Mouse (Mus musculus): ENCODE measurements at regions not wholly inside any gene's neighbourhood (a gene's known extent, or its start where the extent isn't known, plus 50 kb on each side); places are given as distances from the start of the nearest gene placed in this dataset.

DNA sequence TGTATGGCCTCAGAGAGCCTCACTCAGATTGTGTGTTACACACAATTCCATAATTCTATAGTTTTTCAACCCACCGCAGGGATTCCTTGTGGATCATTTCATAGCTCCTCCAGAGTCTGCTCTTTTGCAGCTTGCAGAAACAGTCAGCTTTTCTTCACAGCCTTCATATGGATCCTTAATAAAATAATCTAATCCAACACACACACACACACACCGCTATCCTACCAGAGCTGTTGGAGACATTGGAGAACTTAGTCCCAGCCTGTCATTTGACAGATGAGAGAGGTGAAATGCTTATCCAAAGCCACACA is 71.2 kb upstream of the Foxo1 start:
- DNase-seq (ENCODE audit: low read depth), result peak; percentile 17

DNA sequence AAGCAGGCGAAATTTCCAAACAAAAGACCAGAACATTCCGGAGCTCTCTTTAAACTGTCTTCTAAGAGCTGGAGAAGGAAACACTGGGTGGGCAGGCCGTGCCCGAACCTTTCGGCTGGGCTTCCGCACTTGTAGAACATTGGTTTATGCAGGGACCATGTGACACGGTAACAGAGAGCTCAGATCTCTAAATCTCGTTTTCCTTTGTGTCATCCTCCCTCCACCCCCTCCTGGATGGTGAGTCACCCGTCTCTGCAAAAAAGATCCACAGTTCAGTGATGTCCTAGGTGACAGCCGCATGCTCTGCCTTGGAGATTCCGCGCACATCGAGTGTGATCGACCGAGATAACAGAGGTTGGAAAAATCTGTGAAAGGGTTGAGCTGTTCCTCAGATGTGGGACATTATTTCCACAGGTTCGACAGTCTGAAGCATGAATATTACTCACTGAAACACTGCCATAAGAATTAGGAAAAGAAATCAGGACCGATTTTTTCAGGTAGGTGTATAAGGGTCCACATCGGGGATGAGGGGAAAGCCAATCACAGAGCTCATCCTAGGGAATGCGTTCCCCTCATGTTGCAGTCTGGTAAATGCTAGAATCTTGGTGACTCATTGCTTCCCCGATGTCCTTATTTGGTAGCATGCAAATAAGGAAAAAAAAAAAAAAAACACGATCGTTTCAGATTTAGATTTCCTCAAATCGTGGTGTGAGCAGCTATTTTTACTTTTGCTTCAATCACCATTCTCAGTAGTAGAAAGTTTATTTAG is 70.0 kb upstream of the Foxo1 start:
- DNase-seq (ENCODE audit: low read depth), result peak; percentile 97

DNA sequence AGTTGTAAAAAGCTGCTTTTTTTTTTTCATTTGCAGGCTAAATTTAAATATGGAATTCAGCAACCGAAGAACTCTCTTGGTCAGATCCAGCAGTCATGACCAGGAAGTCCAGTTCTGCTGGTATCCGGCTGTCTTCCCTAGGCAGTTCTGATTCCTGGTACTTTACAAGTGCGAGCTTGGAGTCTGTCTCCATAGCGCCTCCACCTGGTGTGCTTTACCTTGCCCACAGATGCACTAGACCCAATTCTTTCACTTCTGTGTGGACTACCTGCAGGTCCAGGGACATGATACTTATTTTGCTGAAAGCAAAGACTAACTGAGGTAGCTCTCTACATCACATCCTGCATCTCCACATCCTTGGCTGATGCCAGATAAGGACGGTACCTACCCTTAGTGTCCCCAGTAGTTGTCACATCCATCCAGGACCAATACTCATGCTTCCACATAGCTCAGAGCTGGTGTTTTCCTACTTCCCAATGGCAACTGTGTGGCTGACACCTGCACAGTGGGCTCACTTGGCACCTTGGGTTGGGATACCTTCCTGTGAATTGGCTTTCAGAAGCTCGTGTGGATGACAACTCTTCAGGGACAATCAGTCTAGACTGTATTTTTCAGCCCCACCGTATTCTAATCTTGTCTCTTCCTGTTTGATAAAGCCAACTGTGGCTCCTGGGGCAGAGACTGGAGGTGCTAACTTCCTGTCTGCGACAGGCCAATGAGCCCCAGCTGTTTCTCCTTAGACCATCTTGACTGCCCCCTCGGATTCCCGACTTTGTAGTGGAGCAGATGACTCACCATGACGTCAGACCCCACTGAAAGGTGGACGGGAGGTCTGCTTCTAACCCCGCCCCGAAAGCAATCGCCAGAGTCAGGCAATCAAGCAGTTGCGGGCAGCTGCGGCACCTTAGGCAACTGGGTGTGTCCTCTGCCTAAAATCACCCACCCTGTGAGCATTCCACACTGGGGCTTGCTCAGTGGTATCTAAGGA is 69.1 kb upstream of the Foxo1 start:
- DNase-seq (ENCODE audit: low read depth), result peak; percentile 92

DNA sequence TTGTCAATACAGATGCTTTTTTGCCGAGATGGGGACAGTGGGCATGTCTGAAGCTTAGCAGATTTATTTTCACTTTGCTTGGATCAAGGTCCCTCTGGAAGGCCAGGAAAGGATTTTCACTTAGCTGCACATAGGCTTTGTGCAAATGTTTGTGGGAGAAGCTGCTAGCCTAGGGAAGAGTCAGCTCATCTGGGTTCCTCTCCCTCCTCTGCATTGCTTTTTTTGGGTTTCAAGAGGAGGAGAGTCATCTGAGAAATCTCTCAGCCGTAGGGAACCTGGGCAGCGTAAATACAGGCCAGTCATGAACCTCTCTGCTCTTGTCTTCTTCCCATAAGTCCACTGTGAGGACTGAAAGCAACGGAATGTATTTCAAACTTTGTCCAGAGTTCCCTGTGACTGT is 68.0 kb upstream of the Foxo1 start:
- no peak for DNase-seq (ENCODE audit: low read depth)

DNA sequence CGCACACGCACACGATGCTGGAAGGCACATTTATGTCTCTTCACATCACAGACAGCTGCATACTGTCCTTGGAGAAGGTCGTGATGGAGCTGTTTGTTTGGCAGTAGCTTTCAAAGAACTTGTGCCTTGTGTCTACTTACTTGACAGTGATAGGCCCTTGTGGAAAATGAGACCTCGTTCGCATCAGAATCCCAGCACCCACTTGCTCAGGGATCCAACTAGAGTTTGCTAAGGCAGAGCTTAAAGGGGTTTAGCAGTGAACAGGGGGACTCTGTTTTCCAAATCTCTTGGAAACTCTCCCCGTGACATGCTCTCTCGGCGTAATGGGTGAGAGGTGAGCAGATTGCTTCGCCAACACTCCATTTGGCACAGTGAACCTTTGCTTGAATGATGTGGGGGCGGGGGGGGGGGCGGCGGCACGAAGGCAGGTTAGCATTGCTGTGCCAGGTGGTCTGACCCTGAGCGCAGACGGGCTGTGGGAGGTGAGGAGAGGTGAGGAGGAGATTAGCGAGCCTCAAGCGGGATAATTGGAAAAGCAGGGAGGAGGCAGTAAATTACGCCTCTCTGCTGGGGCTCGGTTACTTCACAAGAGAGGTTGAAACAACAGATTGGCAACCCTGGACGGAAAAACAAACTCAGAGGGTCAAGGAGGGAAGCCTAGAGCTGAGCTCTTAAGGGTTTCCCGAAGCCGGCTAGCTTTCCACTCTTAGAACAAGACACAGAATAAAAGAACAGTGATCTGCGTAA is 57.4 kb upstream of the Foxo1 start:
- DNase-seq (ENCODE audit: low read depth), result no peak

DNA sequence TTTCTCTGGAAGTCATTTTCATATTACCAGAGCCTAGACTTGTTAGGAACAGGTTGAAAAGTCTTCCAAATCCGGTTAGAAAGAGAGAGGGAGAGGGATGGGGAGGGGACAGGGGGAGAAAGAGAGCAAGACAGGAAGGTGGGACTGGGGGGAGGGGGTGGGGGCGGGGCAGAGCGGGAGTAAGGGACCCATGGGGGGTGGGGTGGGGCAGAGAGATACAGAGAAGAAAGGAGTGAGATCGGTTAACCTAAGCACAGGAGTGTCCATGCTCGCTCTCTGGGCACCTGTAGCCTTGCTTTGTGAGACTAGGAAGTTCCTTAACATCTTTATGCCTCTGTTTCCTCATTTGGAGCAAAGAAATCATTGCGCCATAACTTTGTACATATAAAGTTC is 56.8 kb upstream of the Foxo1 start:
- no peak for DNase-seq (ENCODE audit: low read depth)

DNA sequence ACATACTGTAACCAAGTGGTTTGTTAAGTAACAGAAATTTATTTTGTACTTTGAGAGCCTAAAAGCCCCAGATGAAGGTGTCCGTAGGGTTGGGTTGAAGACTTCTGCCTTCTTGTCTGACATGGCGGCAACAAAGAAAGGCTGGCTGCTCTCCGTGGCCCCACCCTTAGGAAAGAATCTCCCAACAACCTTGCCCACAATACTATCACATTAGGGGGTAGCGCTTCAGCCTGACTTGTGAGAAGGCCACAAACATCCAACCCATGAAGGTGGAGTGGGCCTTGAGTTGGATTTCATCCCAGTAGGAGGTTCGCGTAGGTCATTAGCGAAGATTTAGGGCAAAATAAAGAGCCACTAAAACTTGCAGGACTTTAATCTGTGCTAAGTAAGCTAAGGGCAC is 54.0 kb upstream of the Foxo1 start:
- DNase-seq (ENCODE audit: low read depth), result no peak

DNA sequence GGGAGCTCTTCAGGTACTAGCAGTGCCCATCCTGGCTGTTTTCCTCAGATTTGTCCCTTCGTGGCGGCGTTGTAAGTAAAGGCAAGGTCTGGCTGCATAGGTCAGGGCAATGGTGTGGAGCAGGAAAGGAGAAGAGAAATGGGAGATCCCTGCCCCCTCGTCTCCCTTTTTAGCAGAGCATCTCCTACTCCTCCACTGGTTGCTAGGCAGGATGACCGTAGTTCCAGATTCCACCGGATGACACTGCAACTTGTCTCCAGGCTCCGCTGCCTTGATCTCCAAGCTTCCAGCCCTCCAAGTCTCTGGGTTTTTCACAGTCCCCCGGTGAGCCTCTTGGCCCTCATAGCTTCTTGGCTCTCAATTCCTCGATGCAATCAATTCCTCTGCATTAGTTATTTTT is 53.1 kb upstream of the Foxo1 start:
- DNase-seq (ENCODE audit: low read depth), result no peak
